Mouse (Mus musculus) testis, adult 2 months (tissue): ENCODE data around the gene Riok1.

Experiments
- CTCF ChIP-seq: fragments of 200-500 bp; IDR thresholded peaks from 2 replicates; pipeline ENCODE4 v1.5.1; 2012; ENCODE audit warnings: low read depth, mild to moderate bottlenecking, inconsistent platforms, low read length, moderate library complexity; ENCODE audit not compliant: control insufficient read depth, insufficient read depth, insufficient replicate concordance
- POLR2A ChIP-seq: fragments of 200-500 bp; IDR thresholded peaks from 2 replicates; pipeline ENCODE4 v1.6.1; 2012; ENCODE audit warnings: low read depth, mild to moderate bottlenecking, inconsistent platforms, low read length, moderate library complexity; ENCODE audit not compliant: control insufficient read depth

DNA sequence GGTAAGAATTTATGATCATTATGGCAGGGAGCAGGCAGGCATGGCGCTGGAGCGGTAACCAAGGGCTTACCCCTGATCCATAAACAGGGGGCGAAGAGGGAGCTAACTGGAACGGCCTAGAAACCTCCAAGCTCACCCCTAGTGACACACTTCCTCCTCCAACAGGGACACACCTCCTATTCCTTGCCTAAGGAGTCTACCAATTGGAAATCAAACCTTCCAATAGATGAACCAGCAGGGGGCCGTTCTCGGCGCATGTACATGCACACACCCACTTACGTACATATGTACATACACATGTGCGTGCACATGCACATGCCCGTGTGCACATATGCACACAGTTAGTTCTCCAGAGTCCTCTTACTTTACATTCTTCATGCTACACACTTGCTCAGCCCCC is 67.7 kb downstream of the Riok1 start:
- no peak for TF ChIP-seq CTCF
- no peak for TF ChIP-seq POLR2A
